Mouse (Mus musculus): ENCODE measurements at regions not wholly inside any gene's neighbourhood (a gene's known extent, or its start where the extent isn't known, plus 50 kb on each side); places are given as distances from the start of the nearest gene placed in this dataset.
"Not testable (repeated sequence)": the region's sequence is repeated elsewhere in the genome, so short reads cannot be mapped to it uniquely, and the experiment has no call there.

- no peak for DNase-seq
Measured at GRCm38 (mm10) chr15:93189266-93189855, 85.6 kb downstream of the Gxylt1 start.

- no peak for DNase-seq
Measured at GRCm38 (mm10) chr15:93176221-93176620, 98.8 kb downstream of the Gxylt1 start.

DNA sequence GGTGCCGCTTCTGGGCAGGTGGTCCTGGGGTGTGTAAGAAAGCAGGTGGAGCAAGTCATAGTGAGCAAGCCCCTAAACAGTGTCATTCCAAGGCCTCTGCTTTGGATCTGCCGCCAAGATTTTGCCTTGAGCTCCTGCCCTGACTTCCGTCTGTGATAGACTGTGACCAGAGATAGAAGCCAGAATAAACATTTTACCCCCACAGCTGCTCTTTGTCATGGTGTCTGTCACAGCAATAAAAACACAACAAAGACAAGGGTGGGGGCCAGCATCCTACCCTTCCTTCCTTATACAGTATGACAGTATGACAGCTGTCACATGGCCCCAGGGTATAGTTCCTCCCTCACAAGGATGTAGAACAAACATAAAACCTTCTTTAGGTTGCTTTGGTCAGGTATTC is 106.2 kb downstream of the Gxylt1 start:
- DNase-seq: no peak

- no peak for DNase-seq
Measured at GRCm38 (mm10) chr15:93167451-93167850, 107.5 kb downstream of the Gxylt1 start.

- DNase-seq: no peak
Measured at GRCm38 (mm10) chr15:93161924-93162910, 112.8 kb downstream of the Gxylt1 start.

DNA sequence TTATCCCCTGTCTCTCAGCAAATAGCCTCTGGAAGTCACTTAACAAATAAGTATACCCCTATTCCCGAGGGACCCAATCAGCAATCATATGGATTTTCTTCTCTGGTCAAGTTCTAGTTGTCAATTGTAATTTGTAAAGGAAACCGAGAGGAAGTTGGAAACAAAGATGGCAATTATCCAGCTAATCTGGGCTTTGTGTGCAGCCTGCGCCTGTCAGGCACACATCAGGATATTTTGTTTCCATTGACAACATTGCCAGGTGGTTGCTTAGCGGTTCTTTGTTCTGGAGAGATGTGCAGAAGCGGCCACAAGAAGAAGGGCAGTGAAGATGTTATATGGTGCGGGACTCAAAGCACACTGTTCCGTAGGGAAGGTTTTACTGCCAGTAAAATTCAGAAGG is 113.7 kb downstream of the Gxylt1 start:
- no peak for DNase-seq

GRCm38 (mm10) chr15:93155756-93156155 is 119.2 kb downstream of the Gxylt1 start:
- DNase-seq: no peak

- no peak for DNase-seq
Measured at GRCm38 (mm10) chr15:93154022-93154421, 121.0 kb downstream of the Gxylt1 start.

DNA sequence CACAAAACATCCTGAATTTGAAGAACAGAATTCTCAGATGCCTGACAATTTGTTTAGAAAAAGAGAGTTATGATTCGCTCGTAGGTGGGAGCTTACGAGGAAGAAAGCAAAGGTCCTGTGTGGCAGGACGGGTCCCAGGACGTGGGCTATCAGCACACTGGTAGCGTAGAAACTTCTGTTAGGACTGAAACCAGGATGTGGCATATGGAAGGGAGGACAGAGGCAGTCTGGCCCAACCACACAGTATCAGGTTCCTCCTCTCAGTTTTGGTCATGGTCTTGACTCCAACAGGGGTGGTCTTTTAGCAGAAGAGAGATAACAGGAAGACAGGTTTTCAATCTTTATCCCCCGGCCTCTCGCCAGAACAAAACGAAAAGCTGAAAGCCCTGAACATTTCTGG is 130.1 kb downstream of the Gxylt1 start:
- no peak for DNase-seq

DNA sequence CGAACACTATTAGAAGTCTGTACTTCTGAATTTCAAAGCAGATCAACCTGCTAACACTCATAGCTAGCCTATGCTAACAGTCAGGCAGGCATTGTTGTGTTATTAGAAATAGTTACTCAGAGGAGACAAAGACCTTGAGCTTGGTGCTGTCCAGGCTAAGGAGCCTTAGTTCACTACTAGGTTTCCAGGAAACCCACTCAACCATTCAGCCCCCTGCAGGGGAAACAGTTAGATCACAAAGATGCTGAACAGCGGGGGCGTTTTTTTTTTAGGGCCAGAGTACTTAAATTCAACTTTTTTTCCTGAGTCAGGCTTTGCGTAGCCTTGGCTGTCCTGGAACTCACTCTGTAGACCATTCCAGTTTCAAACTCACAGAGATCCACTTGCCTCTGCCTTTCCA is 130.7 kb downstream of the Gxylt1 start:
- DNase-seq: no peak

GRCm38 (mm10) chr15:93133379-93133778 is 141.6 kb downstream of the Gxylt1 start:
- no peak for DNase-seq

GRCm38 (mm10) chr15:93131056-93131455 is 143.9 kb downstream of the Gxylt1 start:
- no peak for DNase-seq

DNA sequence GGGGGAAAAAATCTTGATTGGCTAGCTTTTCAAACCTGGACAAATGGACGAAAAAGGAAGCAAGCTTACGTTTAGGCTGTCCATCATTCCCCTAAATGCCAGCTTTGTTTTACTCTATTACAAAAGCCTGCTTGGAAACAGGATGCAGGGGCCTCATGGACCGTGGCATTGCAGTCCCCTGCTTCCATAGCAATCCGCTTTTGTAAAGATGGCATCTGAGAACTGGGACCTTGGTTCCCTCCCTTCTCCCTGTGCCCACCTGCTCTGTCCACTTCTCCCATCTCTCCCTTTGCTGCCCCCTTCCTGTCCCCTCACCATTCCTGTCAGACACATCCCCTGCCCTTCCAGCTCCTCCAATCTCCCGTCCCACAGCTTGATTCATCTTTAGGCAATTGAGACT is 149.7 kb downstream of the Gxylt1 start:
- no peak for DNase-seq

GRCm38 (mm10) chr15:93121156-93121555 is 153.8 kb downstream of the Gxylt1 start:
- DNase-seq: no peak

- DNase-seq: not testable (repeated sequence)
Measured at GRCm38 (mm10) chr15:93117806-93118205, 157.2 kb downstream of the Gxylt1 start.

DNA sequence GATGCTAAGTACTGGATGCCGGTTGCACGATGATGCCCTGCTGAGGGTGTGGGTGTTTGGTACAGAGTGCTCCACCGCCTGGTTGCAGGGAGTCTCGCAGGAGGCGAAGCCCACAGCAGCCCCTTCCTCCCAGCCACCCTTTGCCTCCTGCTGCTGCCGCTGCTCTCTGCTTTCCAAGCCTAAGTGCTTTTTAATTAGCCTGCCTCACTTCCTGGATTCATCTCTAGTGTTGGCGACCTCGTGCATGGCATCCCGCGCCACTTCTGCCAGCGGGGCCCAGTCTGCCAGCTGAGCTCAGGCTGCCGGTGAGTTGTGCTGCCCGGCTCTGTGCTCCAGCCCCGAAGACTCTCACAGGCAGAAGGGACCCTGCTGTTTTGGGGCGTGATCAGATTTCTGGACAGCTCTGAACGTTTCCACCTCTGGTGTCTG is 159.3 kb downstream of the Gxylt1 start:
- DNase-seq: no peak

- no peak for DNase-seq
Measured at GRCm38 (mm10) chr15:93104936-93105335, 170.0 kb downstream of the Gxylt1 start.

- no peak for DNase-seq
Measured at GRCm38 (mm10) chr15:93103426-93103825, 171.6 kb downstream of the Gxylt1 start.

DNA sequence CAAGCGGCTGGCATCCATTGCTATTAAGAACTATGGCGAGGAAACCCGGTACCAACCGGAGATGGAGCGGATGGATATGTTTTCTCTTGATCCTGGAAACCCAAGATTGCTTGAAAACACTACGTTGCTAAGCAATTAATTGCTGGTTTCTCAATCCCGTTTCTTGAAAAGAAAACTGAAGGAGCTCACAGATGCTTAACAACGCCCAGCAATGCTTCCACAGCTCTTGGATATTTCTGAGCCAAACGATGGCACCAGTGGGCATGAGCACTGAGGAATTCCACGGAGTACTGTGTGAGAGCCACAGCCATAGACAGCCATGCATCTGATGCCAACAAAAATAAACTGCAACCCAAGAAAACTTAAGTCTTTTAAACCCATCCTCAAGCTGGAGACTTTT is 173.1 kb downstream of the Gxylt1 start:
- DNase-seq: no peak

GRCm38 (mm10) chr15:93100837-93101236 is 174.1 kb downstream of the Gxylt1 start:
- no peak for DNase-seq

GRCm38 (mm10) chr15:93099840-93100239 is 175.1 kb downstream of the Gxylt1 start:
- DNase-seq: no peak

DNA sequence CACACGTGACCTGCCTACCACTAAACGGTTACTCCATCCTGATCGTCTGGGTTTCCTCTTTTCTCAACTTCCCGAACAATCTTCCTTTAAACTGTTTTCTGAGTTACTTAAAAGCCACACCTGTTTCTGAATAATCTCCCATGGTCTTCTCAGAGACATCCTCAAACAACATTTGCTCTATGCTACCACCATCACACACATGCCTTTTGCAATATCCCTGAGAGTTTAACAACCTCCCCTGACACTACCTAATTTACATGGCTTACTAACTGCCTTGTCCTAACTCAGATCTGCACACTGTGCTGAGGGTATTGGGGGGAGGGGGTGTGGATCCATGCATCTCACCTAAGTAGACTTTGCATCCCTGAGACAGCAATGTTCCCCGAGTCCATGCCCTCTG is 178.6 kb downstream of the Gxylt1 start:
- DNase-seq: no peak

DNA sequence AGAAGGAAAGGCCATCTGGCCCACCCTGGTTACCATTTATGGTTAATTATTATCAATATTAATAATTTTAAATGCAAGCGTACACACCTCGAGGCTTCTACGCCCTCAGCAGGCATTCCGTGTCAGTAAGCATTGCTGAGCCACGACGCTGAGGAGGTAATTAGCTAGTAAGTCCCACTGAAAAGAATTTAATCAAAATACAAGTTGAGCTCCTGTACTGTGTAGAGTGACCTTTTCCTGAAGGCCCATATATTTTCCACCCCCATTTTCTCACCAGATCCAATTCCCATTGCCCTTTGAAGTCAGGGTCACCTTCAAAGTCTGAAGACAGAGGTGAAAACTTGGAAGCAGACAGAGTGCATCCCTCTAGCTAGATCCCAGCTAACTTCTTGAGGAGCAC is 179.8 kb downstream of the Gxylt1 start:
- no peak for DNase-seq
